Mouse (Mus musculus) c-Kit-positive CD71-positive TER-119-negative erythroid progenitor cells, embryonic 14.5 days (primary cell): ENCODE data around the gene Zfp691.

Experiments
- DNase-seq: peaks from one replicate; pipeline ENCODE4 v3.0.0-alpha.2; 2013; ENCODE audit warnings: low read depth

The Zfp691 gene

GRCm38 (mm10) chr4:119124771-119125273 is 49.2 kb downstream of the Zfp691 start:
- no peak for DNase-seq

DNA sequence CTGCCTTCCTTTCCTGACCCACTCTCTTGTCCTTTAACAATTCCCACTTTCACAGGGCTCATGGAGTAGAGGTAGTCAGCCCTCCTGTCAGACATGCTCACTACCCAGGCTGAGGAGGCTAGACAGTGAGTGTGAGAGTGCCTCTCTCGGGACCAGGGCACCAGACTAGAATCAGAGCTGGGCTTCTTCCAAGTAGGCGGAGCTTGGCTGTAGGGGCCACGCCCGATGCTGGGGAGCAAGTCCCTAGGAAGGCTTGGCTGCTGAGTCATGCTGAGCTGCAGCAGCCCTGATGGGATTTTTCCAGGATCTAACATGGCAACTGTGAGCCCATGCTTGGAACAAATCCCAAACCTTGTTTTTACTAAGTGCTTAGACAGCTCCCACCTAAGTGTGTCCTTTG is 52.7 kb downstream of the Zfp691 start:
- DNase-seq: no peak

GRCm38 (mm10) chr4:119120095-119120494 is 53.9 kb downstream of the Zfp691 start:
- DNase-seq: no peak
